Mouse (Mus musculus) liver (tissue): ENCODE data around the gene Armc2.

Experiments
- DNase-seq: peaks from one replicate; pipeline ENCODE4 v3.0.0-alpha.2; 2020; ENCODE audit warnings: mixed read lengths

Armc2 gene

GRCm38 (mm10) chr10:42018016-42018949 lies at the start of gene Armc2:
Armc2 (minus strand) TSS chr10:42018442.
- peak; percentile 81 for DNase-seq

GRCm38 (mm10) chr10:42064446-42064845 lies 46.2 kb upstream of the Armc2 start:
- DNase-seq = no peak

GRCm38 (mm10) chr10:42059522-42059921 lies 41.3 kb upstream of the Armc2 start:
- DNase-seq = no peak

- peak; percentile 25 for DNase-seq
These were observed 39.5 kb upstream of the Armc2 start for GRCm38 (mm10) chr10:42057746-42058145.

- peak; percentile 83 for DNase-seq
These were observed 39.0 kb upstream of the Armc2 start for GRCm38 (mm10) chr10:42057231-42057601.

GRCm38 (mm10) chr10:42056486-42057230 lies 38.4 kb upstream of the Armc2 start:
- DNase-seq = peak; percentile 23

GRCm38 (mm10) chr10:42055224-42056165 lies 37.3 kb upstream of the Armc2 start:
- peak; percentile 53 for DNase-seq

GRCm38 (mm10) chr10:42051069-42051468 lies 32.8 kb upstream of the Armc2 start:
- peak; percentile 42 for DNase-seq

GRCm38 (mm10) chr10:42048648-42049047 lies 30.4 kb upstream of the Armc2 start:
- no peak for DNase-seq

GRCm38 (mm10) chr10:42044574-42044973 lies 26.3 kb upstream of the Armc2 start:
- DNase-seq = no peak

GRCm38 (mm10) chr10:42043307-42043706 lies 25.1 kb upstream of the Armc2 start:
- no peak for DNase-seq

- DNase-seq = no peak
These were observed 24.6 kb upstream of the Armc2 start for GRCm38 (mm10) chr10:42042881-42043280.

- DNase-seq = no peak
These were observed 23.8 kb upstream of the Armc2 start for GRCm38 (mm10) chr10:42042087-42042486.

GRCm38 (mm10) chr10:42038571-42038970 lies 20.3 kb upstream of the Armc2 start:
- DNase-seq = no peak

GRCm38 (mm10) chr10:42037301-42037870 lies 19.1 kb upstream of the Armc2 start:
- no peak for DNase-seq

- DNase-seq = no peak
These were observed 18.6 kb upstream of the Armc2 start for GRCm38 (mm10) chr10:42036846-42037245.

- DNase-seq = no peak
These were observed 15.3 kb upstream of the Armc2 start for GRCm38 (mm10) chr10:42033571-42033970.

GRCm38 (mm10) chr10:42031021-42031420 lies 12.8 kb upstream of the Armc2 start:
- DNase-seq = peak; percentile 85

- DNase-seq = peak; percentile 51
These were observed 11.3 kb upstream of the Armc2 start for GRCm38 (mm10) chr10:42029502-42029901.

GRCm38 (mm10) chr10:42027337-42027736 lies 9.1 kb upstream of the Armc2 start:
- no peak for DNase-seq

- DNase-seq = no peak
These were observed 6.2 kb upstream of the Armc2 start for GRCm38 (mm10) chr10:42024406-42024805.

GRCm38 (mm10) chr10:42021536-42021935 lies 3.3 kb upstream of the Armc2 start:
- DNase-seq = no peak
